Mouse (Mus musculus): Measurements from ENCODE around the gene Flna.
A peak's percentile ranks its signal among the peaks of the same experiment; 100 is the strongest.

Gene Flna

DNA sequence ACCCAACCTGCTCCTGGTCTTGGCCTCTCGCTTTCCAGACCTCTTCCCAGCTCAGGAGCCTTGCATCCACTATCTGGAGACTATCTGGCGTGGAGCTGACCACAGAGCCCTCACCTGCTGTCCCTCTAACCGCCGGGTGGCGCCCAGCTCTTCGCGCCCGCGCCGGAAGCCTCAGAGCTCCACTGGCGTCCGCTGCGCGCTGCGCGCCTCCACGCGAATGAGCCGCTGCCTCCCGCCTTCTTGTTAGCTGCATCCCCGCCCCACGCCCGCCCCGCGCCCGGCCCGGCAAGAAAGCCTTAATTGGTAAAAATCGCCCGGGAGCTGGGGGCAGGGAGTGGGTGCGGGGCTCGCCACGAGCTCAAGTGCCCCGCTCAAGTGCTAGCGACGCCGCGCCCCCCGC, at the start of gene Flna:
TSS of gene Flna (minus strand) at position 206 of the 400 bp plus-strand sequence.
- DNase-seq (ENCODE audit: low spot score) = peak; percentile 66

DNA sequence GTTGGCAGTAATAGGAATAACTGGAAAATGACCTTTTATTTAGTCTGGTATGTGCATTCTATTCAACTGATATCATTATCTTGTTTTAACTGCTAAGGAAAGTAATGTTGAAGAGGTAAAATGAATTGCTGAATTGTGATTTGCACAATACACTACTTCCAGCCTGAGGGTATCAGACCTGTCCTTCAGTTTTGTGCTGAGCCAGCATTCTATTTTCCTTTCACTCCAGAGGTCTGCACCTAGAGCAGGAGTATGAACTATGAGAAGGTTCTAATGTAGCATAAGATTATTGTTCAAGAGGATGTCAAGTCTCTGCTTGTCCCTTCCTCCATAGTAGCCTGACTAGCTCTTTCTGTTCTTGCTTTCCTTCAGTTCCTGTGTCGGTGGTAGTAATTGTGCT, 48.7 kb upstream of the Flna start:
- DNase-seq (ENCODE audit: low spot score) = no peak

DNA sequence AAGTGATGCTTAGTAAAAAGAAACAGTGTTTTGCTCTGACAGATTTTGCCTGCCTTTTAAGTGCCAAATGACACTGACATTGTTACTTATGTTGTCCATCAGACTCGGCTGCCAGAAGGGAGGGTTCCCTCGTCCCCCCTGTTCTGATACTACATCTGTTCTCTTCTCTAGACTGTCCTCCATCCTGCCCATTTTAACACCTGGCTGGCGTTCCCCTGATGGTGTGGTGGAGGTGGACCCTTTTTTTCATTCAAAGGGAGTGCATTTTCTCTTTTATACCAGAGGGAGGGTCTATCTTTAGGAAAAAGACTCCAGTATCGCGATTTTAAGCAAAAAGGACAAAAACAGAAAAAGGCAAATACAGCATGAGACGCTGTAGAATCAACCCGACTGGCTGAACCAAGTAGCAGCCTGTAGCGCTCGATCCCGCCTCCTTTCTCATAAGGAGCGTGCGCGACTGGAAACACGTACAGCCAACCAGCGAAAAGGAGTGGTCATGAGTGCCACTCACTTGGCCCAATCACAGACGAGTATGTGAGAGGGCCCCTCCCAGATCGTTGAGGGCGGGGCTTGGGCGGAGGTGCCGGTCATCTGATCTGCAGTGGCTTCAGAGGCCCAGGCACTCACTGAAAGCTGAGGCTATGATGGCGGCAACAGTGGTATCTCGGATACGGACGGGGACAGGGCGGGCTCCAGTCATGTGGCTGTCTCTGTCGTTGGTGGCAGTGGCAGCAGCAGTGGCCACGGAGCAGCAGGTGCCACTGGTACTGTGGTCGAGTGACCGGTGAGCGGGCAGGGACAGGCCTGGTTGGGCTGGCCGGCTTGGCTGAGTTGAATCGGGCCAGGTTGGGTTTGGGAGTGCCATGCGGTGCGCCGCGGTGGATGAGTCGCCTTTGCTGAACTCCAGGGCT, 47.2 kb upstream of the Flna start, which contains the start of gene Atp6ap1:
TSS of gene Atp6ap1 (plus strand) at position 560 of the 911 bp plus-strand sequence.
- DNase-seq (ENCODE audit: low spot score) = peak; percentile 94

DNA sequence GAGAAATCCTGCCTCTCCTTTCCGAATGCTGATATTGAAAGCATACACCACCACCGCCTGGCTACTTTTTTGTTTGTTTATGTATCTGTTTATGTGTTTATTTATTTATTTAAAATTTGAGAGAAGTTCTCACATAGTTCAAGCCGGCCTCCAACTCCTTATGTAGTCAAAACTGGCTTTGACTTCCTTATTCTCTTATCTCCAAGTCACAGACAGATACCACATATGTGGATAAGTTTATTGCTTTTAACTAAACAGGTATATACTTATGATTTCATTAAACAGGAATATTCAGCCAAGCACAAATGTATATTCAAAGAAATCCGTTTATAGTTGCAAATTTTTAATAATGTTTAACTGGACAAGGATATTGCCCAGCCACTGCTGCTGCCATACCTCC, 43.8 kb upstream of the Flna start:
- DNase-seq (ENCODE audit: low spot score) = no peak

DNA sequence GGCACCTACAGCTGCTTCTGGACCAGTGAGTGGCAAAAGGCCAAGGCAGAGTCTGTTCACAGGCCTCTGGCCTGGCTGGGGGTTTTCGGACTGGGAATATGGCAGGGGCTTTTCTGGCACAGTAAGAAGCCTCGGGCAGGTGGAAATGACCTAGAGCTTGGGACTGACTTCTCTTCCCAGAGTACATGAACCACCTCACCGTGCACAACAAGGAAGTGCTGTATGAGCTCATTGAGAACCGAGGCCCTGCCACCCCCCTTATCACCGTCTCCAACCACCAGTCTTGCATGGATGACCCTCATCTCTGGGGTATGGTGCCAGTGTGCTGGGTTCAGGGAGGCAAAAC, 33.4 kb upstream of the Flna start:
- no peak for DNase-seq (ENCODE audit: low spot score)

DNA sequence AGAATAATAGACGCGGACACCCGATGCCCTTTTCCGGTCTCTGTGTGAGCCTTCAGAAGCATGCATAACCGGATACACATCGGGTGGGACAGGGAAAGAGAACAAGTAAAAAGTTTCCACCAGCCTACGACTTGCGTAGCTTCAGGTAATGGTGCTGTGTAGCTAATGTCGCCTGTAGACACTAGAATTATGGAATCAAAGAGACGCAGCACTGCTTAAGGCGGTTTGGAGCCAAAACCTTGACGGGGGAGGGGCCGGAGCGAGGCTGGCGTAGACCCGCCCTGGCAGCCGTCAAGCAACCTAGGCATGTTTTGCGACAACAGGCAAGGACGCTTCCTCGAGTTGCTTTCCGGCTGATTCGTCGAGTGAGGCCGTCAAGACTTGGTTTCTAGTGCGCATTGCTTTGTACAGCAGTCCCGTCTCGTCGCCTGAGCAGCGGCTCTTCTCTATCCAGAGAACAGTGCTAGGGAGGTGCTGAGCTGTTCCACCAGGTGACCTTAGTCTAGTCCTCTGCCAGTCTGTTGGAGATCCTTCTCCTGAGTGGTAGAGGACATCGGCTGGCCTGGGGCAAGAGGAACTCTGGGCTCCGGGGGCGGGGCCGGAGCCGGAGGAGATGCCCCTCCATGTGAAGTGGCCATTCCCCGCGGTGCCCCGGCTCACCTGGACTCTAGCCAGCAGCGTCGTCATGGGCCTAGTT, 32.9 kb upstream of the Flna start:
- peak; percentile 88 for DNase-seq (ENCODE audit: low spot score)

DNA sequence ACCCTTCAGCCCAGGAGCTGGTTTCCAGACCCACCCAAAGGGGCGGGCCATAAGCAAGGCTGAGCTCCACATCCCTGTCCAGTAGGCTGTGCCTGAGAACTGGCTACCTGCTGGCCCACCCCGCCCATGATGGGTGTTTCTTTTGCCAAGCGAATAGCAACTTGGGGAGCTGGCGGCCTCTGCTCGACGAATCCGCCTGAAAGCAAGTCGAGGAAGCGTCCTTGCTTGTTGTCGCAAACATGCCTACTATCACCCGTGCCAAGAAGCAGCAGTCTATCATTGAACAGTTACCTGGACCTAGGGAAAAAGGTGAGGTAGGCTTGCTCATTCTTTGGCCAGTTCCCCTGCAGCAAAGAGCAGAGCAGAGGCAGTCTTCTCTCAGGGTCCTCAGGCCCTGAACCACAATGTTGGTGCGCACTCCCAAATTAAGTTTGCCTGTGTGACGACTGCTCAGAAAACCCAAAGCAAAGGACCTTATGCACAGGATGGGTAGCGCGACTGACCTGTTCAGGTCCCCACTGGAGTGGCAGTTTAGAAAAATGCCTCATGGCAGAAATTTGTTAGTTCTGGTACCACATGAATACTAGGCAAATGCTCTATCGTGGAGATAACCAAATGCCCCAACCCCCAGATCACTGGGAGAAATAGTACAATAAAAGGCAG, 32.2 kb upstream of the Flna start, which contains the start of the genes Taz and Dnase1l1:
TSS of gene Taz (plus strand) at position 181 of the 663 bp plus-strand sequence.
TSS of gene Dnase1l1 (minus strand) at position 606 of the 663 bp plus-strand sequence.
- peak; percentile 59 for DNase-seq (ENCODE audit: low spot score)

DNA sequence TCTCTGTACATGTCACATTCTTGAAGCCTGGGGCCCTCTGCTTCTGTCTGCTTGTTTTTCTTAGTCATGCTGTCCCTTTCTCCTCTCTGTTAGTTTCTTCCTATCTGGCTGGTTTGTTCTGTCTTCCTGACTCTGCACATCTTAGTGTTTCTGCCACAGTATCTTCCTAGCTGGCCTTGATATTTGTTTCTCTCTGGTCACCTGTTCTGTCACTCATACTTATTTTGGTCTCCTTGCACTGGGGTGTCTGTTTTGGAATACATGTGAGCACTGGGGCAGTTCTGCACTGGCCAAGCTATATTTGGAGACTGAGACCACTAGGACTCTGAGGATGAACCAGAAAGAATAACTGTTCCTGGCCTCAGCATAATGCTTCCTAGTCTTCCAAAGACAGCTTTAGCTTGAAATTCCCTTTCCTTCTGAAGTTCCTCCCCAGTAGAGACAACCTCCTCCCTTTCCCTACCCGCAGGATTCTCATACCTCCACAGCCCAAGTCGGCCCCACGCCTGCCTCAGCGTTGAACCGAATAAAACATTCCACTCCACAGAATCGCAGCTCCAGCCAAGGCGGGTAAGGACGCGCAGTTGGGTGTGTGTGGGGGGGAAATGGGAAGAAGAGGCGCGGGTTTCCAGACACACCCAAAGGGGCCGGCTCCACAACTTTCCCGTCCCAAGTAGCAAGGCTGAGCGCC, 31.6 kb upstream of the Flna start:
- DNase-seq (ENCODE audit: low spot score) = no peak

DNA sequence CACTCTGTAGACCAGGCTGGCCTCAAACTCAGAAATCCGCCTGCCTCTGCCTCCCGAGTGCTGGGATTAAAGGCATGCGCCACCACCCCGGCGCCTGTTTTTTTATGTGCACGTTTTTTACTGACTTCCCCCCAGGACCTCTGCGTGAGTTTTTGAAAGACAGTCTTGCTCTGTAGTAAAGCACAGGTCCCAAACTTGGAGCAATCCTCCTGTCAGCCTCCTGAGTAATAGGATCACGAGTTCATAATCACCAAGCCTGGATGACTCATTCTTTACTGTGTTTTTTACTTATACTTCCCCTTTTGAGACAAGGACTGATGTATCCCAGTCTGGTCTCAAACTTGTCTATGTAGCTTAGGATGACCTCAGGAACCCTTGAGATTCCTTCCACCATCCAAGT, 28.3 kb upstream of the Flna start:
- DNase-seq (ENCODE audit: low spot score) = no peak

DNA sequence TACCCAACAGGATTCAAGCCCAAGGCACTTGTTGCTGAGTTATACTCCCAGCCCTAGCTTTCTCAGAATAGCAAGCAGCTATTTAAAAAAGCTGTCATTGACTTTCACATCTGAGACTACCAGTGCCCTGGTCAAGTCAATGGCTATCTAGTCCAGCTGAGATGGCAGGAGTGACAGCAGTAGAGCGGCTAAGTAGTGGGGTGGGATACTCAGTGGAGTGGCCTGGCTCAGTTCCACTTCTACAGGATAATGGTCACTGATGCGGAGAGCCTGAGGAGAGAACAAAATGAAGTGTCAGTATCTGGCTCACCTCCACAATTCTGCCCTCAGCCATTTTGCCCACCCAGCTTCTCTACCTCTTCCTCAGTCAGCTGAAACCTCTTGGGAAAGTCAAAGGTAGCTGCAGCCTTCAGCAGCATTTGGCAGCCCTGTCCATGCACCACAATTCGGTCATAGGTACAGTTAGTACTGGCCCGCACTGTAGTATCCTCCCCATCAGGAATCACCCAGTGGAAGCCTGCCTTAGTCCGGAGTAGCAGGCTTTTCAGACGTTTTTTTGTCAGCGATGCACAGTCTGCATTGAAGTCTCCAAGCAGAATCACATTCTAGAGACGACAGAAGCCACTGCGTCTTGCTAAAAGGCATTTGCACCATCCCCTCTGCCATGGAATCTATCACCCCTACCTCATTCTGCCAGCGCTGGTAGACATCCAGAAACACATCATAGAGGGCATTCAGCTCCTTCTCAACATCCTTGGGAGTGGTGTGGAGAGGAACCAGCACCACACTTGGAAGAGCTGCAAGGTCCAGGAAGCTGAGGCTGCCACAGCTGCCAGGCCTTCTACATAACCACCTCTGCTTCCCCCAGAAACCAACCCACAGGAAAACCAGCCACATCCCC, 24.1 kb upstream of the Flna start:
- no peak for DNase-seq (ENCODE audit: low spot score)

DNA sequence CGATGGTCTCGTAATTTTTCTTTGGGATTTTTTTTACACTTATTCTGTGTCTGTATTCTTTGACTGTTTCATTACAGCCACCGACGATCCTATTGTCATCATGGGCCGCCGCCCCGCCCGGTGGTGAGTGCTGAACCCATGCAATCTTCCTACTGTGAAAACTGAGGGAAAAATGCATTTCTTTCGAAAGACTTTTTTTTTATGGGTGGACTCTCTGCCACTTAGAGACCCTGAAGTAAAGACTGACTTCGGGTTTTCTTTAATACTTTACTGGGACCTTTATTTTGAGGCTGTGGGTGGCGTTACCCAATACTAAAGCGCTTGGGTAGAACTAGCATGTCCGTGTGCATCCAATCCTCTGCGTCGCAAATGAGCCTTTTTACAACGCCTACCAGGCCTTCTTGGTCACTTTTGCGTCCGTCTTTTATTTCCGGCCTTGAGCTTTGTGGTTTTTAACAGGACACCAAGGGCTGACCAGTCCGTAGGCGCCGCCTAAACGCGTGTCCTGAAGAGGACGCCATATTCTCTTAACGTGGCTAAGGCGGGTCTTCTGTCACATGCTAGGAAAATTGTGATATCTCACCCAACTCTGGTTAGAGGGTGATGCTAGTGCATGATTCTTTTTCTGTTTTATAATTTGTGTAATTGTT, 21.4 kb upstream of the Flna start:
- DNase-seq (ENCODE audit: low spot score) = peak; percentile 14

DNA sequence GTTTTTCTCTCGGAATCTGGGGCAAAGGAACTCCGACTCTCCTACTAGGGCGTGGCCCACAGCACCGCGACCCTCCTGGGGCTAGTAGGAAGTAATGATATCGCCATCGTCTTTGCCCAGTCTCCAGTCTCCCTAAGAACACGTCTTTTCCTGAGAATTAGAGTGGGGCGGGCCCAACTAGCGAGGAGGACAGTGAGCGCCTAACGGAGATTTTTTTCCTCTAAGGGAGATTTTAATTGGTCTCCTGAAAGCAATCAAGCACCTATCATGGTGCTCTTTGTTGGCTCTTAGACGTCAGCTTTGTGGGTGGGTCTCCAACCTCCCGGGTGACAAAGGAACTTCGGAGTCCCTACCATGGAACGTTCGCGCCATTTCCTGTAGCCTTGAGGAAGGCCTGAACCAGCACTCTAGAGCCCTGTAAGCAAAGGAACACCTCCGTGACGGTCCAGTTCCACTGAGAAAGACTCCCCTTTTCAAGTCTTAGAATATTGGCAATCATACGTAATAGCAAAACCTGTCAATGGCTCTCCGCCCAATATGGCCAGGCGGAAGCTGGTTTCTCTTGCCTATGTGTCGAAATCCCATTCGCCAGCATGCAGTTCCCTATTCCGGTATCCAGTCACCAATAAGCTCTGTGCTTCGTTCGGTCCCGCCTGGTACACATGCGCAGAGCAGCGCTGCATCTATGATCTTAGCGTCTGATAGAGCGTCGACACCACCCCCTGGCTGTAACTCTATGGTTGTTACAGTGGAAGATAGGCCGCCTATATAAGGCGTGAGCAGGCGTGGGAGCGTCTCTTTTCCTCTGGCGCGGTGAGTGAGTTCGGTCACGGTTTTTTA, 20.7 kb upstream of the Flna start, which contains the start of gene Rpl10:
TSS of gene Rpl10 (plus strand) at position 751 of the 840 bp plus-strand sequence.
- DNase-seq (ENCODE audit: low spot score) = peak; percentile 95

DNA sequence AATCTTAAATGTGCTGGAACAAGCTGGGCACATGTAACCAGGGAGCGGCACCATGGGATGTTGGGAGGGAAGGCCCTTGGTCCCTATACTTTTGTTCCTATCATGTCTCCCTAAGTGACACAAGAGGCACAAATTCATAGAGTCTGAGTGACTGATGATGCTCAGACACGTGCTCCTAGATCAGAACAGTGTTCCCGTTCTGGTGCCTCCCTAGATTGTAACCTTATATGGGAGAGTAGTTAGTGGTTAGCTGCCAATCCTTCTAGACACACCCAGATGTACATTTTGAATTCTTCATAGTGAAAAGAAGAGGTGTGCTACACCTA, 20.1 kb upstream of the Flna start:
- peak; percentile 15 for DNase-seq (ENCODE audit: low spot score)

DNA sequence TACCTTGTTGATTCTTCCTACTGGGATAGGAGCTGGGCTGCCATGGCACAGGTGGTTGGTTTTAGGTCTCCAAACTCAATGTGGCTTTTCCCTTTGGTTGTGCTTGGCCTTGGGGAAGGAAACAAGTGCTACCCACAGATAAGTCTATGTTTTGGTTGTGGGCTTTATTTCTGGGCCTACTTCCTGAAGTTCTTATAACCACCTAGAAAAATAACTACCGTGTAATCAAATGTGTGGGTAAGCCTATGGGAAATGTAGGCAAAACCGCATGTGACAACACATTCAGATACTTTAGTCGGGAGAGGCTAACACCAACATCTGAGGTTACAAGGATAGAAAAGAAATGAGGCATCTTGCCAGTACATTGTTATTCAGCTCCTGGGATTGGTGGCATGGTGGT, 8.1 kb upstream of the Flna start:
- DNase-seq (ENCODE audit: low spot score) = no peak

DNA sequence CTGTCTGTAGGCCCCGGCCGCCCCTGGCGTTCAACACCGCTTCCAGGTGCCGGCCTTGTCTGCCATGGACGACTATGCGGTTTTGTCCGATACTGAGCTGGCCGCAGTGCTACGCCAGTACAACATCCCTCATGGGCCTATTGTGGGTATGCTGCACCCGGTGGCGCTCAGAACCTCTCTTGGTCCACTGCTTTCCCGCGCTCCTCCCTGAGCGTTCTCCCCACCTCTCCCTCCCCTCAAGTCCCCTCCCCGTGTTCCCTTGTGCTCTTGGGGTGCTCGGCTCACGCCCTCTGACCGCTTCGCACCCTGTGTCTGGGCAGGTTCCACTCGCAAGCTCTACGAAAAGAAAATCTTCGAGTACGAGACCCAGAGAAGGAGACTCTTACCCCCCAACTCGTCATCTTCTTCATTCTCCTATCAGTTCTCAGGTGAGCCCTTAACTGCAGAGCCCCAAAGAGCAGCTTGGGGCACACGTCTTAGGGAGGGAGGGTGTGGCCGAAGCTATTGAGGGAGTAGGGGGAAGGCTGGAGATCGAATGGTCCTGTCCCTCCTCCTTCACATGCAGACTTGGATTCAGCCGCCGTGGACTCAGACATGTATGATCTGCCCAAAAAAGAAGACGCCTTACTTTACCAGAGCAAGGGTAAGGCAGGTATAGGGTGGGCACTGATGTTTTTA, 5.4 kb upstream of the Flna start:
- no peak for DNase-seq (ENCODE audit: low spot score)

DNA sequence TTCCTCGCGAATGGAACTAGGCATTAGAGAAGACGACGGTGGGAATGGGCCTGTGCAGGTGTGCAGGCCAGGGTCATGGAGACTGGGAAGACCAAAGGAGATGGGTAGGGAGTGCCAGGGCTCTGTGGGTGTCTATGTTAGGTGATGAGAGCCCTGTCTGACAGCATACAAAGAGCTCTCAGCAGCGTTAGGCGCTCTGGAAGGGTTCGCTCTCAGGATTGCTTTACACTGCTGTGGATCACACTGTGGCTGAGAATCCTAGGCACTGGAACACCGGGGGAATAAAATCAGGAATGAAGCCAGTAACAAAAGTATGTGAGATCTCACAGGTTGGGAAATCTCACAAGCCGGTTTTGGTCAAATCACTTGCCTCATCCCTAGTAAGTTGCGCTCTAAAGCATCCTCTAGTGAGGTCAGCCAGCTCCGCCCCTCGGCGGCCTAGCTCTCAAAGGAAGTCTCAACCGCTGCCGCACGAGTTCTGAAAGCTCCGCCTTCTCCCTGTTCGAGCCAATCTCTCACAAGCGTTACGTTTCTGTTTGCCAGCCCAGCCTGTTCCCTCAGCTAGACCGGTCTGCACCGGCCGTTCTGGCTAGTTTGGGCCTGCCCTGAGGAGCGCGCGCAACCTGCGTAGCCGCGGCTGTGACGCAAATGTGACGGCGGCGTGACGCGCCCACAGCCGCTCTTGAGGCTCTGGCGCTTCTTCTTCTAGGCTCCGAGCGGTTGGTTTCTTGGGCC, 4.7 kb upstream of the Flna start, which contains the start of gene Emd:
TSS of gene Emd (plus strand) at position 535 of the 735 bp plus-strand sequence.
- peak; percentile 95 for DNase-seq (ENCODE audit: low spot score)

DNA sequence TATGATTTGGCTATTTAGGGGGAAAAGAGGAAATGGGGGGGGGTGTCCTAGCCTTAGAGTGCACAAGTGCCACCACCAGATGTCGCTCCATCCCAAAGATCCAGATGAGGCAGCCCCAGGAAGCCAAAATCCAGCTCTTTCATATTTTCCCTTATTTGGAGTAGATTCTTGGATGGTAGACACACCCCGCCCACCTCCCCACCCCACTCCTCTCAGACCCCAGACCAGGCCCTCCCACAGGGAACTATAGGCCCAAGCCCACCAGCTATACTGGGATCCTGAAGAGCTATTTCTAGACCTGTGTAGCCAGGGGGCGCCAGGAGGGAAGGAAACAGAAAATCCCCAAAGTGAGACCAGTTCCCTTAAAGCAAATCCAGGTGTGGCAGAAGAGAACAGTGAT, 969 bp downstream of the Flna start:
- peak; percentile 33 for DNase-seq (ENCODE audit: low spot score)

DNA sequence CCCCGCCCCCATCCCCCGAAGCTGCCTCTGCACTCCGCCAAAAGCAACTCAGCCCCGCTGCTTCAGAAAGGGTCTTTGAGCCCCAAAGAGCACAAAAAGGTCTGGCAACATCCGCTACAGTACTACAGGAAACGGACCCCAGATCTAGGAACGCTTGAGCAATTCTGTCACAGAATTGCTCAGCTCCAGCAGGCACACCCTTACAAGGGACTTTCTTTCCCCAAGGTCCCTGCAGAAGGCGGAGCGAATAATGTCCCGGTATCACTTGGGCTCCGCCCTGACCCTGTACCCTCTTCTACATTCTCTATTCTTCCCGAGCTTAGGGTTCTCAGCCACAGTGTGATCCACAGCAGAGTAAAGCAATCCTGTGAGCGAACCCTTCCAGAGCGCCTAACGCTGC, 2.9 kb downstream of the Flna start:
- peak; percentile 11 for DNase-seq (ENCODE audit: low spot score)
